16 mouse cellular contexts compared by ENCODE assay signal in the genomic region with DNA sequence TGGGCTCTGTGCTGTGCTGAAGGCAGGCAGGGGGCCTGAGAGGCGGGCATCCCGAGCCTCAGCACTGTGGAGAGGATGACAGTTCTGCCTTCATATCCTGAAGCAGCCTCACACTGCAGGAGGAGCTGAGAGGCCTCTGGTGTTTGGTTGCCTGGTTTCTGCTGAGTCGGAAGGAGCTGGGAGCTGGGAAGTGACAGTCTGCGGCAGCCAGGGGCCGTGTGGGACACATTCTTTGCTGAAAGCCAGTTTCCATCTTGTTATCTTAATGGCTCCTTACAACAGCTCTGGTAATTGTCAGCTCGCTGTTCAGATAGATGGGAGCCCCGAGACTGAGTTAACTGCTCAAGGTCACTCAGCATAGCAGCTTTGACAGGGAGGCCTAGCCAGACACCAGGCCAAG.
DNase-seq lines count a peak whose midpoint lies in the region; ATAC-seq and TF ChIP-seq lines count a peak whose summit lies in the region.
"Had no signal": no experiment of that assay in that cellular context is flagged by ENCODE, and none has a peak within 500 bp of the region (broad histone marks: within the 10 kb centered on the region; RNA-seq: fewer than 3 reads in every experiment).

No protein-coding gene starts in this region.

- no peaks in the 10 kb centered on the region for H3K36me3 ChIP-seq in heart, embryonic 13.5 days
- no peaks in the 10 kb centered on the region for H3K36me3 ChIP-seq in hindbrain, embryonic 11.5 days (ENCODE audit: control insufficient read depth, insufficient read depth, low read length)
- H3K36me3 ChIP-seq: embryonic facial prominence, embryonic 13.5 days; lung, embryonic 15.5 days; stomach, embryonic 15.5 days had no signal

- H3K4me1 ChIP-seq in heart, embryonic 13.5 days = peaks cover 33% of the 10 kb centered on the region
- no peaks in the 10 kb centered on the region; the same call in 1 of the 2 replicates for H3K4me1 ChIP-seq in hindbrain, embryonic 11.5 days (replicated peaks; ENCODE audit: control insufficient read depth, insufficient read depth, low read length)
- H3K4me1 ChIP-seq: stomach, embryonic 15.5 days had no signal

- peaks cover 65% of the 10 kb centered on the region for H3K27me3 ChIP-seq in heart, embryonic 13.5 days (replicated peaks)
- H3K27me3 ChIP-seq in hindbrain, embryonic 11.5 days (ENCODE audit: control insufficient read depth, insufficient read depth, low read length) = no peaks in the 10 kb centered on the region
- H3K27me3 ChIP-seq: lung, embryonic 15.5 days had no signal

- H3K9ac ChIP-seq in heart, embryonic 13.5 days = no peak overlapping the region
- H3K9ac ChIP-seq in hindbrain, embryonic 11.5 days (ENCODE audit: low read depth, low read length) = no peak overlapping the region
- H3K9ac ChIP-seq: embryonic facial prominence, embryonic 13.5 days; lung, embryonic 15.5 days; stomach, embryonic 15.5 days had no signal

- no peaks in the 10 kb centered on the region for H3K9me3 ChIP-seq in heart, embryonic 13.5 days
- H3K9me3 ChIP-seq in hindbrain, embryonic 11.5 days (ENCODE audit: control insufficient read depth, low read length) = no peaks in the 10 kb centered on the region
- H3K9me3 ChIP-seq: embryonic facial prominence, embryonic 13.5 days; lung, embryonic 15.5 days; stomach, embryonic 15.5 days had no signal

- 1% methylated on average over 7 of the region's 7 CpGs for WGBS in heart, embryonic 13.5 days
- WGBS in hindbrain, embryonic 11.5 days = 53% methylated on average over 7 of the region's 7 CpGs

- TF ChIP-seq CTCF in layer of hippocampus, adult 2 months (conservative IDR thresholded peaks at IDR 0.05) = peak; percentile 22; the same call in 1 of the 2 replicates

- H3K27ac ChIP-seq in heart, embryonic 13.5 days (replicated peaks) = peak overlapping the region; percentile 62
- H3K27ac ChIP-seq in layer of hippocampus, adult 2 months = peak overlapping the region; percentile 70; the same call in 1 of the 2 replicates
- 0 out of 2 replicates have a peak overlapping the region, but pooled peaks have one; percentile 30 for H3K27ac ChIP-seq in hindbrain, embryonic 11.5 days (ENCODE audit: low read depth, low read length)
- H3K27ac ChIP-seq: embryonic facial prominence, embryonic 13.5 days; lung, embryonic 15.5 days; stomach, embryonic 15.5 days had no signal

- H3K4me2 ChIP-seq in heart, embryonic 13.5 days = no peak overlapping the region; the same call in 1 of the 2 replicates
- H3K4me2 ChIP-seq in hindbrain, embryonic 11.5 days (replicated peaks; ENCODE audit: low read depth, low read length) = no peak overlapping the region
- H3K4me2 ChIP-seq: embryonic facial prominence, embryonic 13.5 days; lung, embryonic 15.5 days; stomach, embryonic 15.5 days had no signal

- H3K4me3 ChIP-seq in heart, embryonic 13.5 days = no peak overlapping the region
- H3K4me3 ChIP-seq in layer of hippocampus, adult 2 months = no peak overlapping the region
- no peak overlapping the region for H3K4me3 ChIP-seq in hindbrain, embryonic 11.5 days (ENCODE audit: low read depth, low read length)
- H3K4me3 ChIP-seq: embryonic facial prominence, embryonic 13.5 days; lung, embryonic 15.5 days; stomach, embryonic 15.5 days had no signal

- DNase-seq in heart, adult 9 months (ENCODE audit: low spot score in 2 of 2) = no peak
- no peak for DNase-seq in layer of hippocampus, adult 2 months (ENCODE audit: low spot score in 2 of 2)
- DNase-seq in layer of hippocampus, adult 9-10 months (ENCODE audit: low spot score) = no peak
- peak; percentile 60 for DNase-seq in brain, adult 2 months (ENCODE audit: low read depth, low spot score)
- no peak for DNase-seq in hindbrain, embryonic 11.5 days (ENCODE audit: low spot score)
- DNase-seq in yolk sac, embryonic 10.5 days (ENCODE audit: low spot score) = no peak
- DNase-seq in spleen, postnatal 4 days (ENCODE audit: low spot score in 2 of 2) = no peak
- DNase-seq: cerebellum, adult 11 months; cerebellum, postnatal 36 days; gastrocnemius, postnatal 36 days; kidney, adult 18-20 months; thymus, postnatal 14 days had no signal

- ATAC-seq in heart, embryonic 13.5 days (ENCODE audit: extremely low read depth, insufficient number of reproducible peaks, low FRiP score, low TSS enrichment) = no peak
- no peak for ATAC-seq in hindbrain, embryonic 11.5 days (ENCODE audit: low FRiP score)
